Comparison of ENCODE assay signal across 10 mouse cellular contexts in genomic region chr8:121377680-121378079, GRCm38 (mm10).
DNase-seq lines count a peak whose midpoint lies in the region; ATAC-seq and TF ChIP-seq lines count a peak whose summit lies in the region.
"Had no signal": no experiment of that assay in that cellular context is flagged by ENCODE, and none has a peak within 500 bp of the region (broad histone marks: within the 10 kb centered on the region; RNA-seq: fewer than 3 reads in every experiment).

No protein-coding gene starts in this region.

- no peak overlapping the region; the same call in 1 of the 2 replicates for H3K9ac ChIP-seq in lung, embryonic 14.5 days
- 0 out of 2 replicates have a peak overlapping the region, but pooled peaks have one; percentile 10 for H3K9ac ChIP-seq in stomach, embryonic 14.5 days (replicated peaks; ENCODE audit: low read depth, low read length)

- ATAC-seq in lung, embryonic 14.5 days (ENCODE audit: insufficient read depth), result no peak
- ATAC-seq in stomach, embryonic 14.5 days (ENCODE audit: insufficient number of reproducible peaks, insufficient read depth, low FRiP score, low read depth), result peak; percentile 74
- ATAC-seq: Patski had no signal

- DNase-seq in lung, embryonic 14.5 days, result peak; percentile 38
- DNase-seq in lung, postnatal 10 days, result no peak
- DNase-seq in forelimb bud, embryonic 11.5 days (ENCODE audit: low read depth, low spot score), result peak; percentile 73
- peak; percentile 51 for DNase-seq in kidney, postnatal 14 days
- DNase-seq in frontal cortex, postnatal 36 days (ENCODE audit: low spot score in 2 of 2), result no peak
- no peak for DNase-seq in spleen, postnatal 4 days (ENCODE audit: low spot score in 2 of 2)
- DNase-seq in right cerebral cortex, postnatal 14 days, result no peak

- H3K36me3 ChIP-seq in lung, embryonic 14.5 days (ENCODE audit: insufficient read depth), result no peaks in the 10 kb centered on the region
- no peaks in the 10 kb centered on the region for H3K36me3 ChIP-seq in stomach, embryonic 14.5 days (ENCODE audit: control insufficient read depth, insufficient read depth, low read length)

- H3K4me1 ChIP-seq in lung, embryonic 14.5 days (ENCODE audit: insufficient read depth), result peaks cover 15% of the 10 kb centered on the region
- H3K4me1 ChIP-seq in stomach, embryonic 14.5 days (ENCODE audit: control insufficient read depth, insufficient read depth, low read length), result peaks cover 22% of the 10 kb centered on the region; the same call in 1 of the 2 replicates

- 7% methylated on average over 10 of the region's 10 CpGs for WGBS in lung, embryonic 14.5 days
- 2% methylated on average over 10 of the region's 10 CpGs for WGBS in stomach, embryonic 14.5 days

- 0 out of 2 replicates have a peak overlapping the region, but pooled peaks have one; percentile 10 for H3K4me2 ChIP-seq in lung, embryonic 14.5 days
- no peak overlapping the region for H3K4me2 ChIP-seq in stomach, embryonic 14.5 days (replicated peaks; ENCODE audit: low read depth, low read length)

- no peaks in the 10 kb centered on the region for H3K27me3 ChIP-seq in lung, embryonic 14.5 days (ENCODE audit: insufficient read depth, low read length)
- H3K27me3 ChIP-seq in stomach, embryonic 14.5 days (ENCODE audit: control insufficient read depth, insufficient read depth, low read length), result no peaks in the 10 kb centered on the region
- H3K27me3 ChIP-seq: Patski had no signal

- H3K9me3 ChIP-seq in lung, embryonic 14.5 days (ENCODE audit: low read depth, low read length), result no peaks in the 10 kb centered on the region
- no peaks in the 10 kb centered on the region for H3K9me3 ChIP-seq in stomach, embryonic 14.5 days (ENCODE audit: control insufficient read depth, low read depth, low read length)

- H3K27ac ChIP-seq in lung, embryonic 14.5 days (ENCODE audit: low read depth), result no peak overlapping the region
- peak overlapping the region; percentile 80 for H3K27ac ChIP-seq in stomach, embryonic 14.5 days (ENCODE audit: low read length)
- H3K27ac ChIP-seq: macrophage had no signal

- H3K4me3 ChIP-seq in lung, embryonic 14.5 days (ENCODE audit: low read depth, low read length), result no peak overlapping the region
- H3K4me3 ChIP-seq in stomach, embryonic 14.5 days (ENCODE audit: low read depth, low read length), result no peak overlapping the region

- TF ChIP-seq CTCF in lung, embryonic 14.5 days (IDR thresholded peaks at IDR 0.05; ENCODE audit: low read depth), result no peak

Comparison
In these comparisons a context has a peak if more than half of its experiments do, and no peak if none do; other contexts are left out.
1. DNase-seq: peak in lung, embryonic 14.5 days (single experiment), forelimb bud, embryonic 11.5 days (single experiment) and kidney, postnatal 14 days (single experiment); none in lung, postnatal 10 days (single experiment), frontal cortex, postnatal 36 days (0 of 2), spleen, postnatal 4 days (0 of 2) and right cerebral cortex, postnatal 14 days (single experiment).